Mouse (Mus musculus) forebrain, embryonic 11.5 days (tissue): ENCODE measurements around the gene Myrfl. TPM values are rescaled to one million over a fixed set of nuclear protein-coding genes. Genes with fewer than 3 reads are reported as not detected.

Experiments
- ATAC-seq: fragments of 200-750 bp; cut with Nextera tagmentation; replicated peaks from 2 replicates; pipeline ENCODE4 v1.8.0; 2017; ENCODE audit warnings: moderate TSS enrichment; ENCODE audit not compliant: low FRiP score
- DNase-seq: peaks from one replicate; pipeline ENCODE4 v3.0.0-alpha.2; 2017; ENCODE audit warnings: low spot score
- H3K27ac ChIP-seq: fragments of 300-500 bp; sonication (generic); 2 replicates; pipeline ENCODE4 v1.5.1; 2014; ENCODE audit warnings: low read depth, low read length
- H3K27me3 ChIP-seq: fragments of 300-500 bp; sonication (generic); 2 replicates; pipeline ENCODE4 v1.6.1; 2014; ENCODE audit warnings: mild to moderate bottlenecking, low read length, mixed read lengths; ENCODE audit not compliant: control insufficient read depth, insufficient read depth
- H3K36me3 ChIP-seq: fragments of 300-500 bp; sonication (generic); 2 replicates; pipeline ENCODE4 v1.6.1; 2014; ENCODE audit warnings: mild to moderate bottlenecking, low read length, moderate library complexity, mixed read lengths; ENCODE audit not compliant: control insufficient read depth, insufficient read depth
- H3K4me1 ChIP-seq: fragments of 300-500 bp; sonication (generic); replicated peaks from 2 replicates; pipeline ENCODE4 v1.6.1; 2014; ENCODE audit warnings: low read length, mixed read lengths; ENCODE audit not compliant: control insufficient read depth, insufficient read depth
- H3K4me2 ChIP-seq: fragments of 300-500 bp; sonication (generic); 2 replicates; pipeline ENCODE4 v1.6.1; 2014; ENCODE audit warnings: low read depth, mild to moderate bottlenecking, low read length, moderate library complexity, mixed read lengths; ENCODE audit not compliant: severe bottlenecking
- H3K4me3 ChIP-seq: fragments of 300-500 bp; sonication (generic); 2 replicates; pipeline ENCODE4 v1.5.1; 2014; ENCODE audit warnings: low read depth, low read length
- H3K9ac ChIP-seq: fragments of 300-500 bp; sonication (generic); 2 replicates; pipeline ENCODE4 v1.6.1; 2014; ENCODE audit warnings: low read length
- H3K9me3 ChIP-seq: fragments of 300-500 bp; sonication (generic); 2 replicates; pipeline ENCODE4 v1.6.1; 2016; ENCODE audit warnings: low read length, mixed read lengths; ENCODE audit not compliant: control insufficient read depth
- WGBS: fragments of 180-500 bp; shearing (Covaris S2); extraction: QIAGEN DNeasy Blood & Tissue Kit; methylation state at CpG from one replicate; pipeline ENCODE4 v1.1.7; 2014; 5-methylcytosine and 5-hydroxymethylcytosine counted together
- polyA plus RNA-seq: library from polyadenylated mRNA; unstranded; fragments of >200 nt; fragmentation: Nextera tagmentation; extraction: Ambion mirVana; gene quantifications from 2 replicates; pipeline ENCODE4 v1.2.1, GENCODE M21; 2014

Gene Myrfl
- polyA plus RNA-seq, 1 experiment from 2014 or later, result 0.17 TPM

GRCm38 (mm10) chr10:116735607-116736006, 161.1 kb downstream of the Myrfl start:
- H3K9ac ChIP-seq, result no peak overlapping the region
- H3K4me3 ChIP-seq, result no peak overlapping the region
- H3K27me3 ChIP-seq, result no peaks in the 10 kb centered on the region
- H3K4me2 ChIP-seq, result no peak overlapping the region
- DNase-seq, result no peak
- no peak for ATAC-seq
- 89% methylated on average over 8 of the region's 8 CpGs for WGBS
- no peak overlapping the region for H3K27ac ChIP-seq
- H3K4me1 ChIP-seq, result no peaks in the 10 kb centered on the region
- no peaks in the 10 kb centered on the region for H3K9me3 ChIP-seq
- H3K36me3 ChIP-seq, result no peaks in the 10 kb centered on the region

GRCm38 (mm10) chr10:116733651-116734050, 163.1 kb downstream of the Myrfl start:
- Histone ChIP-seq H3K4me3 (no peak overlapping the region), H3K27me3 (no peaks in the 10 kb centered on the region), H3K9ac (no peak overlapping the region), H3K36me3 (no peaks in the 10 kb centered on the region), H3K4me1 (no peaks in the 10 kb centered on the region), H3K27ac (no peak overlapping the region), H3K4me2 (no peak overlapping the region), H3K9me3 (no peaks in the 10 kb centered on the region)
- ATAC-seq (no peak), DNase-seq (no peak)
- WGBS, result 85% methylated on average over 7 of the region's 7 CpGs

GRCm38 (mm10) chr10:116730033-116730652, 166.6 kb downstream of the Myrfl start:
- no peaks in the 10 kb centered on the region for H3K36me3 ChIP-seq
- no peaks in the 10 kb centered on the region for H3K27me3 ChIP-seq
- H3K9me3 ChIP-seq, result no peaks in the 10 kb centered on the region
- no peak overlapping the region for H3K27ac ChIP-seq
- peaks cover 1% of the 10 kb centered on the region; the same call in 1 of the 2 replicates for H3K4me1 ChIP-seq
- WGBS, result 68% methylated on average over 10 of the region's 10 CpGs
- ATAC-seq (peak; percentile 56; the same call in 1 of the 2 replicates), DNase-seq (no peak)
- H3K4me3 ChIP-seq, result no peak overlapping the region
- H3K4me2 ChIP-seq, result no peak overlapping the region
- H3K9ac ChIP-seq, result no peak overlapping the region

GRCm38 (mm10) chr10:116728860-116729259, 167.9 kb downstream of the Myrfl start:
- Histone ChIP-seq H3K36me3 (no peaks in the 10 kb centered on the region), H3K4me3 (no peak overlapping the region), H3K27ac (no peak overlapping the region), H3K4me1 (peaks cover 1% of the 10 kb centered on the region; the same call in 1 of the 2 replicates), H3K4me2 (no peak overlapping the region), H3K9ac (no peak overlapping the region), H3K9me3 (no peaks in the 10 kb centered on the region), H3K27me3 (no peaks in the 10 kb centered on the region)
- 88% methylated on average over 9 of the region's 10 CpGs for whole genome bisulfite sequencing
- DNase-seq, result no peak
- 0 out of 2 replicates have a peak, but pooled peaks have one; percentile 24 for ATAC-seq

GRCm38 (mm10) chr10:116727702-116728298, 168.9 kb downstream of the Myrfl start:
- Histone ChIP-seq H3K9ac (peak overlapping the region; percentile 6; the same call in 1 of the 2 replicates), H3K9me3 (no peaks in the 10 kb centered on the region), H3K4me1 (peaks cover 1% of the 10 kb centered on the region; the same call in 1 of the 2 replicates), H3K36me3 (no peaks in the 10 kb centered on the region), H3K27me3 (no peaks in the 10 kb centered on the region), H3K4me3 (no peak overlapping the region), H3K4me2 (peak overlapping the region; percentile 26; the same call in 1 of the 2 replicates), H3K27ac (no peak overlapping the region)
- 27% methylated on average over 14 of the region's 14 CpGs for WGBS
- no peak for DNase-seq
- no peak for ATAC-seq

Other genes starting within 250 kb of the Myrfl start
- gene Rab3ip, start 53.9 kb upstream of the Myrfl start, polyA plus RNA-seq, result 45.7 and 46.5 TPM in 2 replicates
- gene Gm10271, start 75.7 kb upstream of the Myrfl start, polyA plus RNA-seq, result not detected in 2 replicates
- gene Best3, start 89.4 kb upstream of the Myrfl start, polyA plus RNA-seq, result 0.09 and 0.15 TPM in 2 replicates
- not detected in 2 replicates for gene Lrrc10, start 148.4 kb upstream of the Myrfl start, polyA plus RNA-seq
- 294 and 318 TPM in 2 replicates for gene Cct2, start 166.9 kb upstream of the Myrfl start, polyA plus RNA-seq